Mouse (Mus musculus): Measurements from ENCODE around the gene Gm19345. TPM values are rescaled to one million over a fixed set of nuclear protein-coding genes. Genes with fewer than 3 reads are reported as not detected.

Gene Gm19345
- polyA plus RNA-seq, 1 experiment = not detected

DNA sequence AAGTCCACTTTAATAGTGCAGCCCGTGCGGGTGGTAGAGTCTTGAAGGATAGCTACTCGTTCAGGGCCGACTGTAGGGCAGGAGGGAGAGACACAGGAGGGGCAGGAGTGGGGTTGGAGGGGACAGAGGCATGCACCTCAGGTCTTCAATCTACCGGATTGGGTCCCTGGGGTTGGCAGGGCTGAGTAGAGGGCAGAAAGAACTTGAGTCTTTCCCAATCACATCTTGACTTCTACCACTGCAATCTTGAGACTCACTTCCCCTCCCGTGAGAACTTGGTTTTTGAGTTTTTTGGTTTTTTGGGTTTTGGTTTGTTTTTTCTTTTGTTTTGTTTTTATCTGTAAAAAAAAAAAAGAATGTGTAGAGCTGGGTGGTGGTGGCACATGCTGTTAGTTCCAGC is 4.5 kb downstream of the Gm19345 start:
- H3K79me3 ChIP-seq (ENCODE audit: low read depth) = no peaks in the 10 kb centered on the region
- peaks cover 8% of the 10 kb centered on the region for H3K27me3 ChIP-seq (ENCODE audit: control insufficient read depth, insufficient read depth, insufficient read length)
- TF ChIP-seq MAX (IDR thresholded peaks at IDR 0.05) (no peak), MYOG (IDR thresholded peaks at IDR 0.05; ENCODE audit: control insufficient read depth, extremely low read depth, insufficient read length) (no peak), MYOD1 (IDR thresholded peaks at IDR 0.05; ENCODE audit: control insufficient read depth, insufficient read length, low read depth) (no peak), CTCF (IDR thresholded peaks at IDR 0.05; ENCODE audit: control insufficient read depth, insufficient read depth, insufficient read length) (no peak), CEBPB (IDR thresholded peaks at IDR 0.05; ENCODE audit: low read depth) (no peak), FOSL1 (IDR thresholded peaks at IDR 0.05; ENCODE audit: insufficient read depth, low read length, poor library complexity, severe bottlenecking) (no peak), USF1 (IDR thresholded peaks at IDR 0.05; ENCODE audit: low read depth) (no peak)

DNA sequence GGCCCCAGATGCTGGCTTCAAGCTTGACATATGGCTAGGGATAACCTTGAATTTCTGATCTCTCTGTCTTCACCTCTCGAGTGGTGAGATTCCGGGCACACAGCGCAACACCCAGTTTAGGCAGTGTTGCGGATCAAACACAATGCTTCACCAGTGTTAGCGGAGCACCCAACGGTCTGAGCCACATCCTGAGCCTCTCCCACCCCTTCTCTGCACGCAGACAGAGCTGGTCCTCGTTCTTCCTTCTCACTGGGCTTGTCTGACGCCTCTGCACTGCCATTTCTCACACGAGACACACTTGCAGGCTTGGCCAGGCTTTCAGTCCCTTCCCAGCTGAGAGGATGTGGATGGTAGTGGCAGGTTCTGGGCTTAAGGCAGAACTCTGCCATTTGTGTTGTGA is 7.9 kb downstream of the Gm19345 start:
- Histone ChIP-seq H3K79me2 (ENCODE audit: control insufficient read depth, insufficient read depth) (no peaks in the 10 kb centered on the region), H3K4me3 (ENCODE audit: insufficient read depth, poor library complexity, severe bottlenecking) (no peak overlapping the region), H3K36me3 (ENCODE audit: control insufficient read depth, insufficient read depth) (no peaks in the 10 kb centered on the region), H3K27me3 (ENCODE audit: control insufficient read depth, insufficient read depth, insufficient read length) (no peaks in the 10 kb centered on the region), H3ac (ENCODE audit: control insufficient read depth, insufficient read length, low read depth) (no peak overlapping the region), H3K79me3 (ENCODE audit: low read depth) (no peaks in the 10 kb centered on the region)
- no peak for TF ChIP-seq USF1 (IDR thresholded peaks at IDR 0.05; ENCODE audit: low read depth)

More for the DNA sequence above, 4.5 kb downstream of the Gm19345 start:
- Histone ChIP-seq H3K4me3 (ENCODE audit: insufficient read depth, poor library complexity, severe bottlenecking) (no peak overlapping the region), H3K36me3 (ENCODE audit: control insufficient read depth, insufficient read depth) (no peaks in the 10 kb centered on the region), H3K79me2 (ENCODE audit: control insufficient read depth, insufficient read depth) (no peaks in the 10 kb centered on the region), H3ac (ENCODE audit: control insufficient read depth, insufficient read length, low read depth) (no peak overlapping the region)

DNA sequence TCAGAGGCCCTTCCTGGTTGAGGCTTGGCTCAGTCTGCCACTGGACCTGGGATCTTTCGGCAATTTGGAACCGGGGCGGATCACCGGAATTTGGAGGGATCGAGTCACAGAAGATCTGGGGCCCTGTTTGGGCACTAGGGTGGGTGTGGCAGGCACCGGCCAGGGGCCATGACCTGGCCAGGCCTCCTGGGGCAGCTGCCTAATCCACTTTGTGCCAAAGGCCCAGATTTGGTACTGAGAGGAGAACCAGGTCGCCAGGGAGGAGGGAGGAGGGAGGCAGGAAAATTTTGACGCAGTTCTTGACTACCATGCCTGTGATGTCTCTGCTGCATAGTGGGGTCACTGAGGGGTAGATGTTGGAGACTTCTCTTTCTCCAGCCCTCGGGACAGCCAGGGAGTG is 9.4 kb downstream of the Gm19345 start, which contains the start of gene Ceacam16:
Gene Ceacam16, minus strand, starts transcription at position 101 of the 400 bp plus-strand sequence.
- Histone ChIP-seq H3K36me3 (ENCODE audit: control insufficient read depth, insufficient read depth) (no peaks in the 10 kb centered on the region), H3K4me3 (ENCODE audit: insufficient read depth, poor library complexity, severe bottlenecking) (no peak within 1 kb of the TSS), H3K79me3 (ENCODE audit: low read depth) (no peaks in the 10 kb centered on the region), H3ac (ENCODE audit: control insufficient read depth, insufficient read length, low read depth) (no peak within 1 kb of the TSS), H3K79me2 (ENCODE audit: control insufficient read depth, insufficient read depth) (no peaks in the 10 kb centered on the region), H3K27me3 (ENCODE audit: control insufficient read depth, insufficient read depth, insufficient read length) (no peaks in the 10 kb centered on the region)
- TF ChIP-seq USF1 (IDR thresholded peaks at IDR 0.05; ENCODE audit: low read depth) = no peak
- no peak for TF ChIP-seq CTCF (IDR thresholded peaks at IDR 0.05; ENCODE audit: control insufficient read depth, insufficient read depth, insufficient read length)
- TF ChIP-seq MYOG (IDR thresholded peaks at IDR 0.05; ENCODE audit: control insufficient read depth, extremely low read depth, insufficient read length) = no peak
- TF ChIP-seq CEBPB (IDR thresholded peaks at IDR 0.05; ENCODE audit: low read depth) = no peak
- no peak for TF ChIP-seq MAX (IDR thresholded peaks at IDR 0.05)
- TF ChIP-seq FOSL1 (IDR thresholded peaks at IDR 0.05; ENCODE audit: insufficient read depth, low read length, poor library complexity, severe bottlenecking) = no peak
- TF ChIP-seq MYOD1 (IDR thresholded peaks at IDR 0.05; ENCODE audit: control insufficient read depth, insufficient read length, low read depth) = no peak

DNA sequence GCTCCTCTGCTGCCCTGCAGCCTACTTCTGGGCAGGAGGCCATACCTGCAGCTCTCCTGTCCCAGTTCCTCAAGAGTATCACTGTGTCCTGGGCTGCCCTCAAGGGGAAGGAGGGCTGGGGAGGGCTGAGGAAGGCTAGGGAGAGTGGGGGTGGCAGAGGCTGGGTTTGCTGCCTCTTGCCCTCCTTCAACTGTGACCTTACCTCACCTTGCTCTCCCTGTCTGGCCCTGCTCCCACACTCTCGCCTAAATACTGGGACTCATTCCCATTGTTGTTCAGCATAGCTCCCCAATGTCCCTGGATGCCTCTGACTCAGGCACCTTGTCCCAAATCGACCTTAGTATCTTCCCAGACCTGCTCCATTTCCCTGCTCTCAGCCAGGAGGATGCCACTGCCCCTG is 12.4 kb downstream of the Gm19345 start:
- H3K79me2 ChIP-seq (ENCODE audit: control insufficient read depth, insufficient read depth) = no peaks in the 10 kb centered on the region
- no peaks in the 10 kb centered on the region for H3K27me3 ChIP-seq (ENCODE audit: control insufficient read depth, insufficient read depth, insufficient read length)
- H3K79me3 ChIP-seq (ENCODE audit: low read depth) = no peaks in the 10 kb centered on the region
- TF ChIP-seq MYOD1 (IDR thresholded peaks at IDR 0.05; ENCODE audit: control insufficient read depth, insufficient read length, low read depth) = no peak
- TF ChIP-seq MYOG (IDR thresholded peaks at IDR 0.05; ENCODE audit: control insufficient read depth, extremely low read depth, insufficient read length) = no peak
- no peak for TF ChIP-seq USF1 (IDR thresholded peaks at IDR 0.05; ENCODE audit: low read depth)
- TF ChIP-seq CEBPB (IDR thresholded peaks at IDR 0.05; ENCODE audit: low read depth) = no peak
- no peak for TF ChIP-seq FOSL1 (IDR thresholded peaks at IDR 0.05; ENCODE audit: insufficient read depth, low read length, poor library complexity, severe bottlenecking)
- TF ChIP-seq MAX (IDR thresholded peaks at IDR 0.05) = no peak
- TF ChIP-seq CTCF (IDR thresholded peaks at IDR 0.05; ENCODE audit: control insufficient read depth, insufficient read depth, insufficient read length) = no peak
- no peak overlapping the region for H3ac ChIP-seq (ENCODE audit: control insufficient read depth, insufficient read length, low read depth)
- no peaks in the 10 kb centered on the region for H3K36me3 ChIP-seq (ENCODE audit: control insufficient read depth, insufficient read depth)
- H3K4me3 ChIP-seq (ENCODE audit: insufficient read depth, poor library complexity, severe bottlenecking) = no peak overlapping the region

DNA sequence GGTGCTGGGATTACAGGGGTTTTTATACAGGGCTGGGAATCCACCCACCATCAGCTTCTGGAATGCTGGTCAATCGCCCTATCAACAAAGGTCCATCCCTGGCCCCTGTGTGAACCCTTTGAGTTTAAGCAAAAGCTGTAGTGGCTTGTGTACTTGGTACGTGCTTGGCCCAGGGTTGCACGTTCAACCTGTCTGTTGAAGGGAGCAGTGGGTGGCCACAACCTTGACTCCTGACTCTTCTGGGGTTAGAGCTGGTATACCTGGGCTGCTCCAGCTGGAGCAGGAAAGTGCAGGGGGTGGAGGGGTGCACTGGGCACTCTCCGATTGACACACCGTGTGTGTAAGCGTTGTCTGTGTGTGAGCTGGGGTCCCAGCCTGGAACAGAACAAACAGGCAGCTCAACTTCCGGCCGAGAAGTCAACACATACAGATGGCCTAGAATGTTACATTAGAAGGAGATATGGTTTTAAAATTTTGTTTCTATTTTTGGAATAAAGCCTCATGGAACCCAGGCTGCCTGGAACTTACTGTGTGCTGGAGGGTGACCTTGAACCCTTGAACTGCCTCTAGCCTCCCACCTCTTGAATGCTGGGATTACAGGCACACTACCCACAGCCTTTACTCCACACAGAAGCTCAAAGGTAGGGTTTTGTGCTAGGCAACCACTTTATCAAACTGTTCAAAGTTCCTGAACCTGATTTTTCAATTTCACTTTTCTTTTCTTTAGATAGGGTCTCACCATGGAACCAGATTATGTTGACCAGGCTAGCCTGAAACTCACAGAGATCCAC is 13.6 kb downstream of the Gm19345 start:
- no peaks in the 10 kb centered on the region for H3K79me2 ChIP-seq (ENCODE audit: control insufficient read depth, insufficient read depth)
- TF ChIP-seq MYOG (IDR thresholded peaks at IDR 0.05; ENCODE audit: control insufficient read depth, extremely low read depth, insufficient read length) = no peak
- TF ChIP-seq FOSL1 (IDR thresholded peaks at IDR 0.05; ENCODE audit: insufficient read depth, low read length, poor library complexity, severe bottlenecking) = no peak
- TF ChIP-seq USF1 (IDR thresholded peaks at IDR 0.05; ENCODE audit: low read depth) = no peak
- TF ChIP-seq MAX (IDR thresholded peaks at IDR 0.05) = no peak
- no peak for TF ChIP-seq MYOD1 (IDR thresholded peaks at IDR 0.05; ENCODE audit: control insufficient read depth, insufficient read length, low read depth)
- H3K4me3 ChIP-seq (ENCODE audit: insufficient read depth, poor library complexity, severe bottlenecking) = no peak overlapping the region
- no peaks in the 10 kb centered on the region for H3K27me3 ChIP-seq (ENCODE audit: control insufficient read depth, insufficient read depth, insufficient read length)
- no peaks in the 10 kb centered on the region for H3K36me3 ChIP-seq (ENCODE audit: control insufficient read depth, insufficient read depth)
- no peak overlapping the region for H3ac ChIP-seq (ENCODE audit: control insufficient read depth, insufficient read length, low read depth)
- H3K79me3 ChIP-seq (ENCODE audit: low read depth) = no peaks in the 10 kb centered on the region

DNA sequence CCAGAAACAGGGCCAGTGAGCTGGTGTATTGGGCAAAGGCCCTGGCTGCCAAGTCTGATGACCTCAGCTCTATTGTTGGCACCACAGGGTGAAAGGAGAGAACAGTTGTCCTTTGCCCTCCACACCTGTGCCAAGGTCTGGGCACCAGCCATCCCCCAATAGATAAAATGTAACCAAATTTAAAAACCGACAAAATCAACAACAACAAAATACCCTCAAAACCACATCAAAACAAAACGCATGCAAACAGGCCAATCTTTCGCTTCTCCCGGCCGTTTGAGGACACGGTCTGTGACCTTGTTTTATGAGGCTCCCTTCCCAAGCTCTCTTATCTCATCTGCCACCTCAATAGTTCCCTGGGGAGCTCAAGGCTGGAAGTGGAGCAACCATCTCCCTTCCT is 14.7 kb downstream of the Gm19345 start:
- Histone ChIP-seq H3K4me3 (ENCODE audit: insufficient read depth, poor library complexity, severe bottlenecking) (no peak overlapping the region), H3K27me3 (ENCODE audit: control insufficient read depth, insufficient read depth, insufficient read length) (no peaks in the 10 kb centered on the region), H3K79me2 (ENCODE audit: control insufficient read depth, insufficient read depth) (no peaks in the 10 kb centered on the region), H3K79me3 (ENCODE audit: low read depth) (no peaks in the 10 kb centered on the region), H3ac (ENCODE audit: control insufficient read depth, insufficient read length, low read depth) (no peak overlapping the region), H3K36me3 (ENCODE audit: control insufficient read depth, insufficient read depth) (no peaks in the 10 kb centered on the region)
- TF ChIP-seq MAX (IDR thresholded peaks at IDR 0.05) (no peak), CTCF (IDR thresholded peaks at IDR 0.05; ENCODE audit: control insufficient read depth, insufficient read depth, insufficient read length) (no peak), FOSL1 (IDR thresholded peaks at IDR 0.05; ENCODE audit: insufficient read depth, low read length, poor library complexity, severe bottlenecking) (no peak), MYOD1 (IDR thresholded peaks at IDR 0.05; ENCODE audit: control insufficient read depth, insufficient read length, low read depth) (no peak), MYOG (IDR thresholded peaks at IDR 0.05; ENCODE audit: control insufficient read depth, extremely low read depth, insufficient read length) (no peak)
